Mouse (Mus musculus): ENCODE results near the gene Tspoap1. TPM values are rescaled to one million over a fixed set of nuclear protein-coding genes. Genes with fewer than 3 reads are reported as not detected.
A peak's percentile ranks its signal among the peaks of the same experiment; 100 is the strongest.

The Tspoap1 gene
- polyA plus RNA-seq, 1 experiment from 2014 or later = 54.5 TPM

MicroRNA genes within 50 kb of the gene (microRNA counts, 519-probe panel; counts per million panel counts)
- microRNA mmu-miR-142-3p (4,409 counts per million, percentile 33 among the panel's probes with 10 or more counts), microRNA mmu-miR-142-5p (not detected)

Small RNA genes lying within 50 kb of the gene (microRNA-seq; reads per million reads assigned to microRNA genes)
- gene Mir142 = not detected
- not detected for gene Mir142b

Other genes with a start within 250 kb of the Tspoap1 start
- not detected in 2 replicates for gene Gm11492, start 193.9 kb upstream of the Tspoap1 start, polyA plus RNA-seq (2014; fragmentation: Nextera tagmentation; extraction: Ambion mirVana)
- gene Sept4, start 191.6 kb upstream of the Tspoap1 start, polyA plus RNA-seq (2014; fragmentation: Nextera tagmentation; extraction: Ambion mirVana) = 20.0 and 21.5 TPM in 2 replicates
- gene Mtmr4, start 168.4 kb upstream of the Tspoap1 start, polyA plus RNA-seq (2014; fragmentation: Nextera tagmentation; extraction: Ambion mirVana) = 54.1 and 75.1 TPM in 2 replicates
- 0.37 and 0.46 TPM in 2 replicates for gene Hsf5, start 143.4 kb upstream of the Tspoap1 start, polyA plus RNA-seq (2014; fragmentation: Nextera tagmentation; extraction: Ambion mirVana)
- 0.28 and 0.78 TPM in 2 replicates for gene Rnf43, start 97.8 kb upstream of the Tspoap1 start, polyA plus RNA-seq (2014; fragmentation: Nextera tagmentation; extraction: Ambion mirVana)
- gene Supt4a, start 23.0 kb upstream of the Tspoap1 start, polyA plus RNA-seq (2014; fragmentation: Nextera tagmentation; extraction: Ambion mirVana) = 150 and 163 TPM in 2 replicates
- 0.47 TPM in 1 of 2 replicates, not detected in the other for gene Mpo, start 33.0 kb downstream of the Tspoap1 start, polyA plus RNA-seq (2014; fragmentation: Nextera tagmentation; extraction: Ambion mirVana)
- 1.3 and 1.7 TPM in 2 replicates for gene Lpo, start 67.7 kb downstream of the Tspoap1 start, polyA plus RNA-seq (2014; fragmentation: Nextera tagmentation; extraction: Ambion mirVana)
- 9.8 and 12.6 TPM in 2 replicates for gene Mks1, start 92.7 kb downstream of the Tspoap1 start, polyA plus RNA-seq (2014; fragmentation: Nextera tagmentation; extraction: Ambion mirVana)
- gene Epx, start 115.0 kb downstream of the Tspoap1 start, polyA plus RNA-seq (2014; fragmentation: Nextera tagmentation; extraction: Ambion mirVana) = 0.22 TPM in 1 of 2 replicates, not detected in the other
- gene Olfr462, start 131.7 kb downstream of the Tspoap1 start, polyA plus RNA-seq (2014; fragmentation: Nextera tagmentation; extraction: Ambion mirVana) = not detected in 2 replicates
- gene Olfr463, start 136.8 kb downstream of the Tspoap1 start, polyA plus RNA-seq (2014; fragmentation: Nextera tagmentation; extraction: Ambion mirVana) = not detected in 2 replicates
- gene Olfr464, start 160.4 kb downstream of the Tspoap1 start, polyA plus RNA-seq (2014; fragmentation: Nextera tagmentation; extraction: Ambion mirVana) = 0.18 and 0.26 TPM in 2 replicates
- 28.3 and 46.5 TPM in 2 replicates for gene Dynll2, start 227.0 kb downstream of the Tspoap1 start, polyA plus RNA-seq (2014; fragmentation: Nextera tagmentation; extraction: Ambion mirVana)

All from midbrain, embryonic 14.5 days (tissue).